In genomic region chr4:100009211-100009678, GRCm38 (mm10) we compare ENCODE assay signal across 11 mouse cellular contexts.
A peak's percentile ranks its signal among the peaks of the same experiment; 100 is the strongest.
DNase-seq lines count a peak whose midpoint lies in the region; ATAC-seq and TF ChIP-seq lines count a peak whose summit lies in the region.
"Had no signal": no experiment of that assay in that cellular context is flagged by ENCODE, and none has a peak within 500 bp of the region (broad histone marks: within the 10 kb centered on the region; RNA-seq: fewer than 3 reads in every experiment).

No protein-coding gene starts in this region.

- 0 out of 2 replicates have a peak overlapping the region, but pooled peaks have one; percentile 19 for H3K27ac ChIP-seq in forebrain, embryonic 13.5 days
- H3K27ac ChIP-seq in forebrain, embryonic 12.5 days, result no peak overlapping the region
- no peak overlapping the region for H3K27ac ChIP-seq in hindbrain, embryonic 14.5 days
- H3K27ac ChIP-seq in limb, embryonic 14.5 days (replicated peaks; ENCODE audit: low read depth, low read length), result no peak overlapping the region
- H3K27ac ChIP-seq: liver, embryonic 14.5 days had no signal

- peak; percentile 51 for DNase-seq in Muller cell, postnatal 12 days (ENCODE audit: inconsistent ontology term)
- peak; percentile 48 for DNase-seq in hindbrain, embryonic 14.5 days (ENCODE audit: low spot score)
- DNase-seq in limb, embryonic 14.5 days (ENCODE audit: low spot score), result peak; percentile 26
- no peak for DNase-seq in right cerebral cortex, postnatal 4 days
- DNase-seq in layer of hippocampus, adult 9-10 months (ENCODE audit: low spot score), result no peak
- no peak for DNase-seq in adrenal gland, postnatal 4 days (ENCODE audit: low spot score in 2 of 2)
- DNase-seq: thymus, adult 18-20 months had no signal

- no peaks in the 10 kb centered on the region for H3K9me3 ChIP-seq in forebrain, embryonic 13.5 days (replicated peaks)
- no peaks in the 10 kb centered on the region for H3K9me3 ChIP-seq in forebrain, embryonic 12.5 days
- no peaks in the 10 kb centered on the region for H3K9me3 ChIP-seq in hindbrain, embryonic 14.5 days (ENCODE audit: control insufficient read depth, low read length)
- H3K9me3 ChIP-seq in limb, embryonic 14.5 days (ENCODE audit: control insufficient read depth, low read length), result no peaks in the 10 kb centered on the region

- no peak overlapping the region for H3K4me2 ChIP-seq in forebrain, embryonic 13.5 days
- H3K4me2 ChIP-seq in forebrain, embryonic 12.5 days, result no peak overlapping the region
- H3K4me2 ChIP-seq in hindbrain, embryonic 14.5 days (replicated peaks), result no peak overlapping the region
- H3K4me2 ChIP-seq in limb, embryonic 14.5 days (replicated peaks; ENCODE audit: low read depth, low read length, severe bottlenecking), result no peak overlapping the region

- peak; percentile 69 for ATAC-seq in forebrain, embryonic 13.5 days
- no peak for ATAC-seq in forebrain, embryonic 12.5 days (ENCODE audit: low FRiP score)
- peak; percentile 77 for ATAC-seq in hindbrain, embryonic 14.5 days (ENCODE audit: low FRiP score)
- ATAC-seq in limb, embryonic 14.5 days (ENCODE audit: low FRiP score, low read depth), result no peak
- ATAC-seq: activated CD4-positive, CD25-positive, alpha-beta regulatory T cell, adult 4 months had no signal

- H3K27me3 ChIP-seq in forebrain, embryonic 13.5 days, result no peaks in the 10 kb centered on the region
- H3K27me3 ChIP-seq in forebrain, embryonic 12.5 days, result no peaks in the 10 kb centered on the region
- no peaks in the 10 kb centered on the region for H3K27me3 ChIP-seq in hindbrain, embryonic 14.5 days (ENCODE audit: control insufficient read depth, insufficient read depth, low read length)
- no peaks in the 10 kb centered on the region for H3K27me3 ChIP-seq in limb, embryonic 14.5 days (ENCODE audit: control insufficient read depth, insufficient read depth, low read length)

- TF ChIP-seq POLR2A in limb, embryonic 14.5 days (IDR thresholded peaks at IDR 0.05; ENCODE audit: borderline replicate concordance, extremely low read depth, insufficient read depth, insufficient read length), result no peak

- WGBS in forebrain, embryonic 13.5 days, result 67% methylated on average over 8 of the region's 8 CpGs
- WGBS in forebrain, embryonic 12.5 days, result 69% methylated on average over 8 of the region's 8 CpGs
- WGBS in hindbrain, embryonic 14.5 days, result 49% methylated on average over 8 of the region's 8 CpGs
- 38% methylated on average over 8 of the region's 8 CpGs for WGBS in limb, embryonic 14.5 days

- no peak overlapping the region for H3K9ac ChIP-seq in forebrain, embryonic 13.5 days
- H3K9ac ChIP-seq in forebrain, embryonic 12.5 days, result no peak overlapping the region
- no peak overlapping the region for H3K9ac ChIP-seq in hindbrain, embryonic 14.5 days
- H3K9ac ChIP-seq in limb, embryonic 14.5 days (ENCODE audit: low read depth, low read length, severe bottlenecking), result no peak overlapping the region
- H3K9ac ChIP-seq: liver, embryonic 14.5 days had no signal

- H3K36me3 ChIP-seq in forebrain, embryonic 13.5 days (ENCODE audit: poor library complexity, severe bottlenecking), result no peaks in the 10 kb centered on the region
- H3K36me3 ChIP-seq in forebrain, embryonic 12.5 days (replicated peaks), result no peaks in the 10 kb centered on the region
- no peaks in the 10 kb centered on the region for H3K36me3 ChIP-seq in hindbrain, embryonic 14.5 days (replicated peaks; ENCODE audit: control insufficient read depth, insufficient read depth)
- H3K36me3 ChIP-seq in limb, embryonic 14.5 days (ENCODE audit: control insufficient read depth, insufficient read depth, low read length), result no peaks in the 10 kb centered on the region

- no peak overlapping the region for H3K4me3 ChIP-seq in forebrain, embryonic 13.5 days
- no peak overlapping the region for H3K4me3 ChIP-seq in forebrain, embryonic 12.5 days (replicated peaks)
- H3K4me3 ChIP-seq in hindbrain, embryonic 14.5 days (replicated peaks; ENCODE audit: low read length), result no peak overlapping the region
- no peak overlapping the region for H3K4me3 ChIP-seq in limb, embryonic 14.5 days (replicated peaks; ENCODE audit: low read length)

- H3K4me1 ChIP-seq in forebrain, embryonic 13.5 days, result peaks cover 11% of the 10 kb centered on the region; the same call in 1 of the 2 replicates
- H3K4me1 ChIP-seq in forebrain, embryonic 12.5 days, result peaks cover 6% of the 10 kb centered on the region; the same call in 1 of the 2 replicates
- no peaks in the 10 kb centered on the region for H3K4me1 ChIP-seq in hindbrain, embryonic 14.5 days (replicated peaks; ENCODE audit: control insufficient read depth, insufficient read depth, low read length)
- peaks cover 2% of the 10 kb centered on the region; the same call in 1 of the 2 replicates for H3K4me1 ChIP-seq in limb, embryonic 14.5 days (ENCODE audit: control insufficient read depth, insufficient read depth, low read length)

Comparison
In these comparisons a context has a peak if more than half of its experiments do, and no peak if none do; other contexts are left out.
1. ATAC-seq: peak in forebrain, embryonic 13.5 days (single experiment) and hindbrain, embryonic 14.5 days (single experiment); none in forebrain, embryonic 12.5 days (single experiment) and limb, embryonic 14.5 days (single experiment).
2. DNase-seq: peak in Muller cell, postnatal 12 days (single experiment), hindbrain, embryonic 14.5 days (single experiment) and limb, embryonic 14.5 days (single experiment); none in right cerebral cortex, postnatal 4 days (single experiment), layer of hippocampus, adult 9-10 months (single experiment) and adrenal gland, postnatal 4 days (0 of 2).